Mouse (Mus musculus) bone marrow, adult 2 months (tissue): ENCODE results near the gene Gopc. TPM values are rescaled to one million over a fixed set of nuclear protein-coding genes. Genes with fewer than 3 reads are reported as not detected.
"Not testable (repeated sequence)": the region's sequence is repeated elsewhere in the genome, so short reads cannot be mapped to it uniquely, and the experiment has no call there.

Experiments
- H3K27ac ChIP-seq: fragments of 200-500 bp; 2 replicates; pipeline ENCODE4 v1.5.1; 2012; ENCODE audit warnings: low read depth, mild to moderate bottlenecking, control low read depth, inconsistent platforms, low read length; ENCODE audit not compliant: control insufficient read depth, poor library complexity, insufficient read depth
- H3K4me1 ChIP-seq: fragments of 200-500 bp; 2 replicates; pipeline ENCODE4 v1.6.1; 2011; ENCODE audit warnings: low read length; ENCODE audit not compliant: control insufficient read depth, insufficient read depth
- H3K4me3 ChIP-seq: fragments of 200-500 bp; replicated peaks from 2 replicates; pipeline ENCODE3; 2011; ENCODE audit warnings: mild to moderate bottlenecking, low read depth, low read length, control low read depth; ENCODE audit not compliant: control insufficient read depth
- CTCF ChIP-seq: fragments of 200-500 bp; IDR thresholded peaks from 2 replicates; pipeline ENCODE4 v1.5.1; 2011; ENCODE audit warnings: low read length, control low read depth; ENCODE audit not compliant: control insufficient read depth, insufficient read depth
- POLR2A ChIP-seq: fragments of 200-500 bp; IDR thresholded peaks from 2 replicates; pipeline ENCODE4 v1.6.1; 2011; ENCODE audit warnings: low read depth, mild to moderate bottlenecking, control low read depth, low read length, borderline replicate concordance; ENCODE audit not compliant: control insufficient read depth
- WGBS: fragments of 180-500 bp; shearing (Covaris S2); methylation state at CpG from one replicate; pipeline ENCODE4 v1.1.7; 2018; 5-methylcytosine and 5-hydroxymethylcytosine counted together
- polyA plus RNA-seq: library from polyadenylated mRNA; stranded (reverse); fragments of >200 nt; gene quantifications from 2 replicates; pipeline ENCODE4 v1.2.4, GENCODE M21; 2011; ENCODE audit warnings: low replicate concordance; ENCODE audit not compliant: missing spikeins, insufficient read depth, insufficient read length

Gene Gopc
- polyA plus RNA-seq, 1 experiment = 5.3 TPM

- H3K4me3 ChIP-seq = no peak overlapping the region
- WGBS = 71% methylated on average over 2 of the region's 2 CpGs
- no peaks in the 10 kb centered on the region for H3K4me1 ChIP-seq
- no peak overlapping the region for H3K27ac ChIP-seq
- TF ChIP-seq POLR2A = no peak
- no peak for TF ChIP-seq CTCF
Observed at GRCm38 (mm10) chr10:52295934-52296333, 86.0 kb downstream of the Gopc start.

GRCm38 (mm10) chr10:52293921-52294577, 87.9 kb downstream of the Gopc start:
- WGBS = 51% methylated on average over 4 of the region's 4 CpGs
- H3K4me1 ChIP-seq = no peaks in the 10 kb centered on the region
- TF ChIP-seq CTCF (no peak), POLR2A (no peak)
- no peak overlapping the region for H3K4me3 ChIP-seq
- H3K27ac ChIP-seq = no peak overlapping the region

- not testable (repeated sequence) for H3K4me3 ChIP-seq, H3K4me1 ChIP-seq
- 62% methylated on average over 1 of the region's 1 CpGs for WGBS
Observed at GRCm38 (mm10) chr10:52292391-52292790, 89.5 kb downstream of the Gopc start.

GRCm38 (mm10) chr10:52289261-52289660, 92.7 kb downstream of the Gopc start:
- TF ChIP-seq POLR2A (no peak), CTCF (no peak)
- H3K27ac ChIP-seq = no peak overlapping the region
- WGBS = 78% methylated on average over 3 of the region's 3 CpGs
- no peak overlapping the region for H3K4me3 ChIP-seq
- no peaks in the 10 kb centered on the region; the same call in 1 of the 2 replicates for H3K4me1 ChIP-seq

More at GRCm38 (mm10) chr10:52292391-52292790, 89.5 kb downstream of the Gopc start:
- not testable (repeated sequence) for H3K27ac ChIP-seq

- TF ChIP-seq CTCF (no peak), POLR2A (no peak)
- H3K4me3 ChIP-seq = no peak overlapping the region
- no peaks in the 10 kb centered on the region; the same call in 1 of the 2 replicates for H3K4me1 ChIP-seq
- 79% methylated on average over 5 of the region's 5 CpGs for WGBS
- no peak overlapping the region for H3K27ac ChIP-seq
Observed at GRCm38 (mm10) chr10:52287852-52288533, 93.9 kb downstream of the Gopc start.

Other genes with a start within 250 kb of the Gopc start
- gene Ros1, start 186.9 kb downstream of the Gopc start, polyA plus RNA-seq = not detected in 2 replicates
- gene Dcbld1, start 148.5 kb downstream of the Gopc start, polyA plus RNA-seq = 1.1 and 2.4 TPM in 2 replicates
- gene Gm26741, start 23.4 kb downstream of the Gopc start, polyA plus RNA-seq = not detected in 2 replicates
- not detected in 2 replicates for gene Nepn, start 6.8 kb upstream of the Gopc start, polyA plus RNA-seq
- gene Nus1, start 35.4 kb upstream of the Gopc start, polyA plus RNA-seq = 10.5 and 12.5 TPM in 2 replicates